Mouse (Mus musculus): ENCODE measurements at regions not wholly inside any gene's neighbourhood (a gene's known extent, or its start where the extent isn't known, plus 50 kb on each side); places are given as distances from the start of the nearest gene placed in this dataset.

- no peak overlapping the region for H3K4me3 ChIP-seq (ENCODE audit: low read depth, low read length)
- H3K4me1 ChIP-seq (replicated peaks; ENCODE audit: control insufficient read depth, insufficient read depth, low read length), result no peaks in the 10 kb centered on the region
- ATAC-seq (replicated peaks; ENCODE audit: low FRiP score), result no peak
- no peak for DNase-seq (ENCODE audit: low spot score)
- H3K27me3 ChIP-seq (replicated peaks; ENCODE audit: control insufficient read depth, insufficient read depth, low read length), result no peaks in the 10 kb centered on the region
- H3K4me2 ChIP-seq, result no peak overlapping the region
- no peaks in the 10 kb centered on the region for H3K9me3 ChIP-seq (ENCODE audit: control insufficient read depth, low read length)
- no peaks in the 10 kb centered on the region for H3K36me3 ChIP-seq (ENCODE audit: control insufficient read depth, insufficient read depth, low read length)
- no peak overlapping the region for H3K9ac ChIP-seq (ENCODE audit: low read depth, low read length)
- no peak overlapping the region for H3K27ac ChIP-seq (ENCODE audit: low read depth, low read length)
- WGBS, result 67% methylated on average over 6 of the region's 6 CpGs
Observed at GRCm38 (mm10) chr11:104038271-104038800, 71.8 kb downstream of the Arf2 start.

GRCm38 (mm10) chr11:104045216-104045615, 78.7 kb downstream of the Arf2 start:
- no peak for DNase-seq (ENCODE audit: low spot score)
- no peak overlapping the region for H3K4me3 ChIP-seq (ENCODE audit: low read depth, low read length)
- no peak overlapping the region for H3K4me2 ChIP-seq
- no peaks in the 10 kb centered on the region for H3K36me3 ChIP-seq (ENCODE audit: control insufficient read depth, insufficient read depth, low read length)
- ATAC-seq (replicated peaks; ENCODE audit: low FRiP score), result no peak
- H3K27me3 ChIP-seq (replicated peaks; ENCODE audit: control insufficient read depth, insufficient read depth, low read length), result no peaks in the 10 kb centered on the region
- H3K9me3 ChIP-seq (ENCODE audit: control insufficient read depth, low read length), result no peaks in the 10 kb centered on the region
- no peak overlapping the region for H3K9ac ChIP-seq (ENCODE audit: low read depth, low read length)
- WGBS, result 77% methylated on average over 4 of the region's 4 CpGs
- H3K4me1 ChIP-seq (replicated peaks; ENCODE audit: control insufficient read depth, insufficient read depth, low read length), result no peaks in the 10 kb centered on the region
- H3K27ac ChIP-seq (ENCODE audit: low read depth, low read length), result no peak overlapping the region

GRCm38 (mm10) chr11:104051986-104052385, 80.7 kb upstream of the Crhr1 start:
- Histone ChIP-seq H3K27ac (ENCODE audit: low read depth, low read length) (no peak overlapping the region), H3K27me3 (replicated peaks; ENCODE audit: control insufficient read depth, insufficient read depth, low read length) (no peaks in the 10 kb centered on the region), H3K4me2 (no peak overlapping the region), H3K4me1 (replicated peaks; ENCODE audit: control insufficient read depth, insufficient read depth, low read length) (no peaks in the 10 kb centered on the region), H3K4me3 (ENCODE audit: low read depth, low read length) (no peak overlapping the region), H3K36me3 (ENCODE audit: control insufficient read depth, insufficient read depth, low read length) (no peaks in the 10 kb centered on the region), H3K9me3 (ENCODE audit: control insufficient read depth, low read length) (no peaks in the 10 kb centered on the region), H3K9ac (ENCODE audit: low read depth, low read length) (no peak overlapping the region)
- ATAC-seq (replicated peaks; ENCODE audit: low FRiP score) (no peak), DNase-seq (ENCODE audit: low spot score) (no peak)
- WGBS, result 69% methylated on average over 3 of the region's 3 CpGs

- Histone ChIP-seq H3K9me3 (ENCODE audit: control insufficient read depth, low read length) (no peaks in the 10 kb centered on the region), H3K4me3 (ENCODE audit: low read depth, low read length) (no peak overlapping the region), H3K4me2 (no peak overlapping the region), H3K27me3 (replicated peaks; ENCODE audit: control insufficient read depth, insufficient read depth, low read length) (no peaks in the 10 kb centered on the region), H3K9ac (ENCODE audit: low read depth, low read length) (no peak overlapping the region), H3K4me1 (replicated peaks; ENCODE audit: control insufficient read depth, insufficient read depth, low read length) (no peaks in the 10 kb centered on the region), H3K27ac (ENCODE audit: low read depth, low read length) (no peak overlapping the region), H3K36me3 (ENCODE audit: control insufficient read depth, insufficient read depth, low read length) (no peaks in the 10 kb centered on the region)
- DNase-seq (ENCODE audit: low spot score) (peak; percentile 45), ATAC-seq (replicated peaks; ENCODE audit: low FRiP score) (no peak)
- WGBS, result 19% methylated on average over 7 of the region's 7 CpGs
Observed at GRCm38 (mm10) chr11:104053242-104053641, 79.4 kb upstream of the Crhr1 start.

GRCm38 (mm10) chr11:104055941-104056340, 76.7 kb upstream of the Crhr1 start:
- ATAC-seq (replicated peaks; ENCODE audit: low FRiP score) (no peak), DNase-seq (ENCODE audit: low spot score) (no peak)
- H3K36me3 ChIP-seq (ENCODE audit: control insufficient read depth, insufficient read depth, low read length), result no peaks in the 10 kb centered on the region
- no peaks in the 10 kb centered on the region for H3K27me3 ChIP-seq (replicated peaks; ENCODE audit: control insufficient read depth, insufficient read depth, low read length)
- H3K9me3 ChIP-seq (ENCODE audit: control insufficient read depth, low read length), result no peaks in the 10 kb centered on the region
- no peaks in the 10 kb centered on the region for H3K4me1 ChIP-seq (replicated peaks; ENCODE audit: control insufficient read depth, insufficient read depth, low read length)
- H3K9ac ChIP-seq (ENCODE audit: low read depth, low read length), result no peak overlapping the region
- no peak overlapping the region for H3K4me2 ChIP-seq
- 78% methylated on average over 6 of the region's 6 CpGs for WGBS
- H3K4me3 ChIP-seq (ENCODE audit: low read depth, low read length), result no peak overlapping the region
- no peak overlapping the region for H3K27ac ChIP-seq (ENCODE audit: low read depth, low read length)

GRCm38 (mm10) chr11:104057046-104057445, 75.6 kb upstream of the Crhr1 start:
- no peaks in the 10 kb centered on the region for H3K4me1 ChIP-seq (replicated peaks; ENCODE audit: control insufficient read depth, insufficient read depth, low read length)
- H3K4me2 ChIP-seq, result no peak overlapping the region
- H3K27me3 ChIP-seq (replicated peaks; ENCODE audit: control insufficient read depth, insufficient read depth, low read length), result no peaks in the 10 kb centered on the region
- no peak overlapping the region for H3K4me3 ChIP-seq (ENCODE audit: low read depth, low read length)
- ATAC-seq (replicated peaks; ENCODE audit: low FRiP score), result no peak
- H3K36me3 ChIP-seq (ENCODE audit: control insufficient read depth, insufficient read depth, low read length), result no peaks in the 10 kb centered on the region
- no peak overlapping the region for H3K9ac ChIP-seq (ENCODE audit: low read depth, low read length)
- 51% methylated on average over 4 of the region's 4 CpGs for WGBS
- no peaks in the 10 kb centered on the region for H3K9me3 ChIP-seq (ENCODE audit: control insufficient read depth, low read length)
- no peak for DNase-seq (ENCODE audit: low spot score)
- no peak overlapping the region for H3K27ac ChIP-seq (ENCODE audit: low read depth, low read length)

- Histone ChIP-seq H3K4me2 (no peak overlapping the region), H3K27ac (ENCODE audit: low read depth, low read length) (no peak overlapping the region), H3K4me1 (replicated peaks; ENCODE audit: control insufficient read depth, insufficient read depth, low read length) (no peaks in the 10 kb centered on the region), H3K36me3 (ENCODE audit: control insufficient read depth, insufficient read depth, low read length) (no peaks in the 10 kb centered on the region), H3K9ac (ENCODE audit: low read depth, low read length) (no peak overlapping the region), H3K27me3 (replicated peaks; ENCODE audit: control insufficient read depth, insufficient read depth, low read length) (no peaks in the 10 kb centered on the region), H3K9me3 (ENCODE audit: control insufficient read depth, low read length) (no peaks in the 10 kb centered on the region), H3K4me3 (ENCODE audit: low read depth, low read length) (no peak overlapping the region)
- ATAC-seq (replicated peaks; ENCODE audit: low FRiP score) (no peak), DNase-seq (ENCODE audit: low spot score) (no peak)
- WGBS, result 71% methylated on average over 6 of the region's 6 CpGs
Observed at GRCm38 (mm10) chr11:104058600-104058999, 74.1 kb upstream of the Crhr1 start.

GRCm38 (mm10) chr11:104059085-104059484, 73.6 kb upstream of the Crhr1 start:
- Histone ChIP-seq H3K4me1 (replicated peaks; ENCODE audit: control insufficient read depth, insufficient read depth, low read length) (no peaks in the 10 kb centered on the region), H3K36me3 (ENCODE audit: control insufficient read depth, insufficient read depth, low read length) (no peaks in the 10 kb centered on the region), H3K9ac (ENCODE audit: low read depth, low read length) (no peak overlapping the region), H3K9me3 (ENCODE audit: control insufficient read depth, low read length) (no peaks in the 10 kb centered on the region), H3K4me2 (no peak overlapping the region), H3K27ac (ENCODE audit: low read depth, low read length) (no peak overlapping the region), H3K4me3 (ENCODE audit: low read depth, low read length) (no peak overlapping the region), H3K27me3 (replicated peaks; ENCODE audit: control insufficient read depth, insufficient read depth, low read length) (no peaks in the 10 kb centered on the region)
- DNase-seq (ENCODE audit: low spot score) (no peak), ATAC-seq (replicated peaks; ENCODE audit: low FRiP score) (0 out of 2 replicates have a peak, but pooled peaks have one; percentile 31)
- 56% methylated on average over 6 of the region's 6 CpGs for WGBS

- 73% methylated on average over 6 of the region's 6 CpGs for WGBS
- no peak overlapping the region for H3K27ac ChIP-seq (ENCODE audit: low read depth, low read length)
- no peak overlapping the region for H3K9ac ChIP-seq (ENCODE audit: low read depth, low read length)
- H3K9me3 ChIP-seq (ENCODE audit: control insufficient read depth, low read length), result no peaks in the 10 kb centered on the region
- ATAC-seq (replicated peaks; ENCODE audit: low FRiP score), result no peak
- H3K27me3 ChIP-seq (replicated peaks; ENCODE audit: control insufficient read depth, insufficient read depth, low read length), result no peaks in the 10 kb centered on the region
- no peak for DNase-seq (ENCODE audit: low spot score)
- no peak overlapping the region for H3K4me2 ChIP-seq
- no peak overlapping the region for H3K4me3 ChIP-seq (ENCODE audit: low read depth, low read length)
- H3K36me3 ChIP-seq (ENCODE audit: control insufficient read depth, insufficient read depth, low read length), result no peaks in the 10 kb centered on the region
- no peaks in the 10 kb centered on the region for H3K4me1 ChIP-seq (replicated peaks; ENCODE audit: control insufficient read depth, insufficient read depth, low read length)
Observed at GRCm38 (mm10) chr11:104061361-104061760, 71.3 kb upstream of the Crhr1 start.

Measured in liver, embryonic 11.5 days (tissue).